Mouse (Mus musculus) layer of hippocampus, postnatal 14 days (tissue): Measurements from ENCODE around the gene Bcl7c. TPM values are rescaled to one million over a fixed set of nuclear protein-coding genes. Genes with fewer than 3 reads are reported as not detected.
"Not testable (repeated sequence)": the region's sequence is repeated elsewhere in the genome, so short reads cannot be mapped to it uniquely, and the experiment has no call there.

ENCODE experiments used
- DNase-seq, 2 experiments: peaks; one replicate each; pipeline ENCODE4 v3.0.0; 2021 to 2022; ENCODE audit warnings: low spot score in 2 of 2, mixed read lengths in 1 of 2
- total RNA-seq, 2 experiments: library from RNA; stranded (reverse); gene quantifications; 2 replicates each; pipeline ENCODE4 v1.2.3; 2021

Gene Bcl7c
- total RNA-seq, 2 experiments from 2014 or later, result 30.3 to 38.0 TPM

DNA sequence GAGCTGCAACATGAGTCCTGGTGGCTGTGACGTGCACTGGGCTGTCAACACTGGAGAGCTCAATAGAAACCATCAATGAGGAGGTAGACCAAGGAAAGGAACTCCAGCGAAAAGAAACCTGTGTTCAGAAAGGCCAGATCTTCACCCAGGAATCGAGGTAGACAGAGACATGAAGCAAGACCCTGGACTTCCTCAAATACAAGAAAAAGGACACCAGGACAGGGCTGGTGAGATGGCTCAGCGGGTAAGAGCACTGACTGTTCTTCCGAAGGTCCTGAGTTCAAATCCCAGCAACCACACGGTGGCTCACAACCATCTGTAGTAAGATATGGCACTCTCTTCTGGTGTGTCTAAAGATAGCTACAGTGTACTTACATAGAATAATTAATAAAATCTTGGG lies 9.6 kb upstream of the Bcl7c start:
- DNase-seq, result no peak

DNA sequence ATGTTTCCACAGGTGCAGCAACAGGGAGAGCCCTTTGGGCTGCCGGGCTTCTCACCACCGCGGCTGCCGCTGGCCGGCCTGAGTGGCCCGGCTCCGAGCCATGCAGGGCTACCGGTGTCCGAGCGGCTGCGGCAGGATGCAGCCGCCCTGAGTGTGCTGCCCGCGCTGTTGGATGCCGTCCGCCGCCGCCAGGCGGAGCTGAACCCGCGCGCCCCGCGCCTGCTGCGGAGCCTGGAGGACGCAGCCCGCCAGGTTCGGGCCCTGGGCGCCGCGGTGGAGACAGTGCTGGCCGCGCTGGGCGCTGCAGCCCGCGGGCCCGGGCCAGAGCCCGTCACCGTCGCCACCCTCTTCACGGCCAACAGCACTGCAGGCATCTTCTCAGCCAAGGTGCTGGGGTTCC lies 8.3 kb upstream of the Bcl7c start:
- DNase-seq, result peak in 1 of 2 experiments; percentile 46

DNA sequence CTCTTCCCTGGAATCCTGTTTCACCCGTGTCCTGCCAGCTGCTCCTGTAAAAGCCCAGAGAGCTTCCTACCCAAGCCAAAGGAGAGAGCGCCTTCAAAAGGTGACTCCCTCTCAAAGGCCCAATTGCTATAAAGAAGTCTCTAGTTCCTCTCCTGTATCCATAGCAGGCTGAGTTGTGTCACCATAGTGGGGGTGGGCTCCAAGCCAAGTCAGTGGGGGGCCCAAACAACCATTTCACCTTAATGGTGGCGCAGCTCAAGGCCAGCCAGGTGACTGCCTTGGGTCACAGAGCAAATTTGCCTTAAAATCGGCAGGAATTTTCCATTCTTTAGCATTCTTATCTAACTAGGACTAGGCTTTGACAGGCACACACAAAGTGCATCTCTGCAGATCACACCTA lies 6.1 kb upstream of the Bcl7c start:
- DNase-seq, result no peak

DNA sequence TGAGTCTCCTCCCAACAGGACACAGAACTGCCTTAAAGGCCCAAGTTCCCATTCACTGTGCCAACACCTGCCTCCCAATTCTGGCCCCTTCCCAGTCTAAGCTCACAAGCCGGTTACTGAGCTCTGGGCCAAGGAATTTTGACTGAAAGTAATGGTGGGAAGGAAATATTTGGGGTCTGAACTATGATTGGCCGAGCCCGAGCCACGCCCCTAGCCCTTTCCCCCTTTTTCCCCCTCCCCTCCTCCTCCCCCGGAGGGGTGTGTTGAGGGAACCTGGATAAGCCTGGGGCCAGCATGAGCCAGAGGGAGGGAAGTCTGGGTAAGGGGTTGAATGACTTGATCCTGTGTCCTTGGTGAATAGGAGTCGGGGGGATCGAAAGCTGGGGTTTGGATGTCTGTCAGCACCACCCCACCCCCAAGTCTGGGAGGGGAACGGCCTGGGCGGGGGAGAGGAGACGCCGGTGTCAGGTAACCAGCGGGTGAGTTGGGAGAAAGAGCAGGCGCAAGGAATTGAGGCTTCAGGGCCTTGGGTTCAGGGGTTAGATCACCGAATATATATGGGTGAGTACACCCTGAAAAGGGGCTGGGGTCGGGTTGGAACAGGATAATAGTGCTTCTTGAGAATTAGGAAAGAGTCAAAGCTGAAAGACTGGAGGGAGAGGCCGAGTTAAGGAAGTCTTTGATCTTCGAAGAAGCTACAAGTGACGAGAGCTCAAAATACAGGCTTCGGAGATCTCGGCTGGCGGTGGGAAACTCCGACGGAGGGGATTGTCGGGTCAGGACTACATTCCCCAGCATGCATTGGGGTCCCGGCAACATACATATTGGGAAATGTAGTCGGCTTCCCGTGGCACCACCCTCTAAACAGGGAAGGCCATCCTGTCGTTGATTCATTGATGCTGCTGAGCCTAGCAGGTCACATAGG lies 4.0 kb upstream of the Bcl7c start, which contains the start of gene Ctf1:
Gene Ctf1, plus strand, starts transcription at position 276 of the 925 bp plus-strand sequence.
- peak; percentile 67 to 81 for DNase-seq

DNA sequence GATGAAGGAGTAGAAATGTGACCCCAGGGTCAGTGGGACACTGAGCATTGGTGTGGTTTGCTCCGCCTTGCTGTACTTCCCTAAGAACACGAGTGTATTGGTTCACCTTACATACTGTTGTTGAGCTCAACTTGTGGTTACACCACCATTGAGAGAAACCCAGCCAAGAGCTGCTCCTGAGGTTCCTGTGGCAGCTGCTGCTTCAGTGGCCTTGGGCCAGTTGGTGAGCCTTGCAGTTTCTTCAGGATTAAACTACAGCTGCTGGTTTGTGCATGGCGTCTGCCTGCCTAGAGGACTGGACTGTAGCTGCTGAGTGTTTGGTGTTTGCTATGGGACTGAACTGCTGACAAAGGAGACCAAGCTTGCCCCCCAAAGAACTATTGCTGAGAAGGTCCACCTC lies 2.7 kb upstream of the Bcl7c start:
- no peak for DNase-seq

DNA sequence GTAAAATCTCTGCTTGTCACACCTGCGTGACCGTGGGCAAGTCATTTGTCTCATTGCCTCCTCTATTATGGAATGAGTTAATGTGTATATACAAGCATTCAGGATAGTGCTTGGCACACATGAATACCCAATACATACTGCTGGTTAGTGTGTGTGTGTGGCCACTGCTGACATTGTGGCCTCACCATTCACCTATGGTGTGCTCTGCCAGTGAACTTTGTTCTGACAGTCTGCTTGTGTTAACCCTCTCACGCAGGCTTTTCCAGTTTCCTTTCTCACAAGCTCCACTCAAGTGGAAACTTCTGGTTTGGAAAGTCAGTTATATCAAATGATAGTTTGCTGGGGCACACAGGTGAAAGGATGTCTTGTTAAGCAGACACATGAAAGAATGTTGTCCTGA lies 2.3 kb upstream of the Bcl7c start:
- no peak for DNase-seq

DNA sequence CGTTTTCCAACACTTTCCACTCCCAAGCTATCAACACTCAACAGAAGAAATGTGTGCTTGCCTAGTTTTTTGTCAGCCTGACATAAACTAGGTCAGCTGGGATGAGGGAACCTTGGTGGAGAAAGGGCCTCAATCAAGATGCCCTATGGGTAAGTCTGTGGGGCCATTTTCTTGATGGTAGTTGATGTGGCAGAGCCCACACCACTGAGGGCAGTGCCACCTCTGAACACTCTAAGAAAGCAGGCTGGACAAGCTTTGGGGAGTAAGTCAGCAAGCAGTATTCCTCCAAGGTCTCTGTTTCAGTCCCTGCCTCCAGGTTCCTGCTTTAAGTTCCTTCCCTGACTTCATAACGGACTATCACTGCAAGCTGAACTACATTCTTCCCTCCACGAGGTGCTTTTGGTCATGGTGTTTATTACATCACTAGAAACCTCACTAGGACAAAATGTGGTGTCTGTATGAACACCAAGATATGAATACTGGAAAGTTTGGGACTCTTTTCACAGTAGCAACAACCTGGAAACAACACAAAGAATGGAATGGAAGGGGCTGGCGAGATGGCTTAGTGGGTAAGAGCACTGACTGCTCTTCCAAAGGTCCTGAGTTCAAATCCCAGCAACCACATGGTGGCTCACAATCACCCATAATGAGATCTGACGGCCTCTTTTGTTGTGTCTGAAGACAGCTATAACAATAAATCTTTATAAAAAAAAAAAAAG lies 687 bp upstream of the Bcl7c start:
- no peak for DNase-seq

DNA sequence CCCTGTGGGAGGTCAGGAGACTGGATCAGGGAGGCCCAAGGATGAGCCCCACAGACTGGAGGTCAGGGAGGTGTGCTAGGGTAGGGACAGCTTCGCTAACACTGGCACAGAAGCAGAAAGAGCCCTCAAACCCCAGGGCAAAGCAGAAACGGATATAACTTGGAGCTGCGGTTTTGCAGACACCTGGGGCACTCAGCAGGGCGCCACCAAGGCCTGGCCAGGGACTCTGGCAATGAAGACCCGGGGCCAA lies 851 bp downstream of the Bcl7c start:
- no peak for DNase-seq

DNA sequence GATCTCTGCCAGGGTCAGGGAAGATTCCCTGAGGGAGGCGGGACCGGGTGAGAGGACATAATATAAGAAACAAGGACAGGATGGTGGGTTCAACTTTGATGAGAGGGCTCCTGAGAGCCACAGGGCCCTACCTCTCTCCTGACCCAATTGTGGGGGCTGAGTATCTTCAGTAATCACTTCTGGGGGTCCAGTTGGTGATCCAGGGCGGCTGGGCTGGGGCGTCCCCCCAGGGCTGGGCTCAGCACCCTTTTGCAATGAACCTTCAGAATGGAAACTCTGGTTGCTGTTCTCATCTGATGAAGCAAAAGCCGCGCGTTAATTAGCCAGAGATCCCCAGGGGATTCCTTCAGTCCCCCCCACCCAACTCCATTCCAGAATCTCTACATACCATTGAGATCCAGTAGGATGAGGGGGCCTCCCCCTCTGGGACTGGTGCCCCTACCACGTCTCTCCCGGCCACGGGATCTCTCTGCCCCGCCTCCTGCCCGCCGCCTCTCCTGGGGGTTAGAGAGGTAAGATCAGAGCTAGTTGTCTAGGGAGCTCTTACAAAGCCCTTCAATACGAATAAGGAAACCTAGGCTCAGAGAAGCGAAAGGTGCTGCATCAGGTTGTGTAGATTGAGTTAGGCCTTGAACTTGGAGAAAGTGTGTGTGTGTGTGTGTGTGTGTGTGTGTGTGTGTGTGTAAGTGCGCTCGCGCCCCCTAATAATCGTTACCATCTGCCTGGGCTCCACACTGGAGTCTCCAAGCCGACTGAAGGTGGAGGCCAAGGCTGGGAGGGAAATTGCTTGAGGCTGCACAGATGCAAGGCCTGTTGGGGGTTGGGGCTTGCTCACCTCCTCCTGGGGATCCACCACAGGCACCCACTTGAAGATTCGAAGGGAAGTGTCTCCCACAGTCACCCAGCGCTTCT lies 1.4 kb downstream of the Bcl7c start:
- DNase-seq, result no peak

DNA sequence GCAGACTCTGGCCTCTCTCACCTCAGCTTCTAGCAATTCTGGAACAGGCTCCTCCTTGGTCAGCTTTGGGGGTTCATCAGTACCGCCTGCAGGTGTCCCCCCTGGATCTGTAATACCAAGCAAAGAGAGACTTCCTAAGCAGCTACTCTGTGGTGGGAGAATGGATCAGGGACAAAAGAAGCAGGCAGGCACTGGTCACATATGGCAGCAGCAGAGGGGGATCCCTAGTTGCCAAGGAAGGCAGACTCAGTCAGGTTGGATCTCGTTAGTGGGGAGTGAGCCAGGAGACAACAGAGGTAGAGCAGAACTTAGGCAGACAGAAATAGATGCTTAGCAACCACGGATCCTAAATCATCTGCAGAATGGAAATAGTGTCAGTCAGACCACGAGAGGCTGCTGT lies 3.0 kb downstream of the Bcl7c start:
- DNase-seq, result no peak

DNA sequence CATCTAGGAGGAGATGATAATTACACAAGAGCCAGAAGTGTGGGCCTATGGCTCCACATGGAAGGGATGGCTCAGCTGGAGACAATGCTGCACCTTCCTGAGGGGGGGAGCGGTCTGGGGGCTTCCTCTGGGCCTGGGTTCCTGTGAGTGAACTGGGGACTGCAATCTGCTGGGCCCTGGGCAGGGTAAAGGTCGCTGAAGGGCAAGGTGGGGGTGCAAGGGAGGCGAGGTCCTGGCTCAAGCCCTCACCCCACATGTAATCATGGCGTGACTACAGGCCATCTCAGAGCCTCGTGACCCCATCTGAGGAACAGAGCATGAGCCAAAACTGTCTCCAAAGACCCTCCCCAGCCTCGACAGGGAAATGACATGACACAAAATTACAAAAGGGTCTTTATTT lies 4.1 kb downstream of the Bcl7c start:
- DNase-seq, result no peak

DNA sequence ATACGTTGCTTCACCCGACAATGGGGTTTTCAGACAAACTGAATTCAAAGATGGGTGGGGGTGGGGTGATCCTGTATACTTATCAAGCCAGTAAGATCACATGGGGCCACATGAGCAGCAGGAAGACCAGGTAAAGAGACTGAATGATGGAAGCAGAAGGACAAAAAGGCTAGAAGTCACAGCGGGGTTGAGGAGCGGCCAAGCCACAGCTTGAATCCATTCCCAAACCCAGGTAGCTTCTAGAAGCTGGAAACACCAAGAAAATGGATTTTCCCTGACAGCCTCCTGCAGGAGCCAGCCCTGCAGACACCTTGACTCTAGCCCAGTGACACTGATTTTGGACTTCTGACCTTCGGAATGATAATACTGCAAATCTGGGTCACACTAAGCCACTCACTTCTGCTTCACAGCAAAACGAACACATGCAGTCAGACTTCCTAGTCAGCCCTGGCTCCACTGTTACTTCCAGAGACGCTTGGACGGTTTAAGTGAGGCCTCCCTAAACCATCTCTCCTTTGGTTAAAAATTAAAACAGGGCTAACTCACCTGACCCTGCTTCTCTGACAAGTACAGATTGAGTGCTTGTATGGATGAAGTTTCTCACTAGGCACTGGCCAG lies 5.1 kb downstream of the Bcl7c start:
- DNase-seq, result no peak

DNA sequence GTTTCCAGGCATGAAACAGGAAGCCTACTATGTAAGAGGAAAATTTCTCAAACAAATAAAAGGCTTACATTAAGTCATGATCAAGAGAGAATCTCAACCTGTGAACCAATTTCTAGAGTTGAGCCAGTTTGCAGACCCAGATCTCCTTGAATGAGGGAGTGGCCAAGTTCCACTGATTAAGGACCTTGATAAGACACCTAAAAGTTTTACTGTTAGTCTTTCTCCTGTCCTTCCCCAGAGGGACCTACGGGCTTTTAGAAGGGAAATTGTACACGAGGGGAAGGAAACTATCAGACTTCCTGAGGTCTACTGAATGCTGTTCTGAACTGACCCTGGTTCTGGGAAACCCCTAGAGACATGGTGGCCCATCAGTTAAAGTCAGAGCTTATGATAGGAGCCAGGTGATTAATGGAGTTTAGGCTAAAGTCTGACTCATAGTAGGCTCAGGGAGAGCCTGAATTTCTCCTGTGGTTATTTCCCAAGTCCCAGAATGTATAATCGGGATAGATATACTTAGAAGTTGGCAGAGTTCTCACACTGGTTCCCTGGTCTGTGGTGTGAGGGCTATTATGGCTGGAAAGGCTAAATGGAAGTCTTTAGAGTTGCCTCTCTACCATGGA lies 7.9 kb downstream of the Bcl7c start:
- no peak for DNase-seq

DNA sequence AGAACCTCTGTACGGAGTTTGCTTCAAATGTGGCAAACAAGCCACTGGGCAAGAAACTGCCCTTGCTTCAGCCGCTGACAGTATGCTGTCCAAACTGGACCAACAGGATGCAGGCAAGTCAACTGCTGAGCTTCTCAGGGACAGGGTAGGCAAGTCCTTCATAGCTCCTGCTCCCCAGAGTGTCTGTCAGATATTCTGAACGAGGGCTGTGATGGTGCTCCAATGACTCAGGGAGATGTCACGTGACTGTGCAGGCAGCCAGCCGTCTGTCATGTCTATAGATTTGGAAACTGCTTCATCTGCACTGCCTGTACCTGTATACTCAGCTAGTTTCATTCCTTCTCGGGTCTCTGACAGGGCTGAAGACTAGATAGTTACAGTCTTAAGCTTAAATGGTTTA lies 9.7 kb downstream of the Bcl7c start:
- DNase-seq, result no peak

DNA sequence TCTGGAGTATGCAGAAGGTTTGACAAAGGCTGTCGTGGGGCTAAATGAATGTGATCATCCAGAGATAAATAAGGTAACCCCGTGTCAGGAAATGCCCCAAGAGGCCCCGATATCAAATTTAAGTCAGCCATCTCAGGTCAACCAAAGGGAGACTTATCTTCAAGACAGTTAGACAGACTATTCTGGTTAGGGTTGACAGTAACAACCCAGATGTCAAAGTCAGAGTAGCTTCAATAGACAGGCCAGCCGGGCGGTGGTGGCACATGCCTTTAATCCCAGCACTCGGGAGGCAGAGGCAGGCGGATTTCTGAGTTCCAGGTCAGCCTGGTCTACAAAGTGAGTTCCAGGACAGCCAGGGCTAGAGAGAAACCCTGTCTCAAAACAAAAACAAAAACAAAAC lies 15.0 kb downstream of the Bcl7c start:
- not testable (repeated sequence) for DNase-seq

DNA sequence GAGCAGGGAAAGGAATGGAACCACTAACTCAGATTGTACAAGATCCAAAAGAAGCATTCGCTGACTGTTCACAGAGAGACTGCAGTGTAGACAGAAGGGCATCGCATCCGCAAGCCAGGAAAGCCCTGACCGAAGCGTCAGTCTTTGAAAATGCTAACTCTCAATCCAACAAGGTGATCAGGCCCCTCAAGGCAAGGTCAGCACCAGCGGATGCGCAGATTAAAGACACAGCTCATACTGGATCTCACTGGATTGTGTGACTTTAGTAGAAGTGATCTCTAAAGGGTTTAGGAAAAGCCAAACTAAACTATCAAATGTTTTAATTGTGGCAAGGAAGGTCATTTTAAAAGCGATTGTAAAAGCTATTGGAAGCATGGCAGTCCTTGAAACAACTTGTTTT lies 15.4 kb downstream of the Bcl7c start:
- no peak for DNase-seq

DNA sequence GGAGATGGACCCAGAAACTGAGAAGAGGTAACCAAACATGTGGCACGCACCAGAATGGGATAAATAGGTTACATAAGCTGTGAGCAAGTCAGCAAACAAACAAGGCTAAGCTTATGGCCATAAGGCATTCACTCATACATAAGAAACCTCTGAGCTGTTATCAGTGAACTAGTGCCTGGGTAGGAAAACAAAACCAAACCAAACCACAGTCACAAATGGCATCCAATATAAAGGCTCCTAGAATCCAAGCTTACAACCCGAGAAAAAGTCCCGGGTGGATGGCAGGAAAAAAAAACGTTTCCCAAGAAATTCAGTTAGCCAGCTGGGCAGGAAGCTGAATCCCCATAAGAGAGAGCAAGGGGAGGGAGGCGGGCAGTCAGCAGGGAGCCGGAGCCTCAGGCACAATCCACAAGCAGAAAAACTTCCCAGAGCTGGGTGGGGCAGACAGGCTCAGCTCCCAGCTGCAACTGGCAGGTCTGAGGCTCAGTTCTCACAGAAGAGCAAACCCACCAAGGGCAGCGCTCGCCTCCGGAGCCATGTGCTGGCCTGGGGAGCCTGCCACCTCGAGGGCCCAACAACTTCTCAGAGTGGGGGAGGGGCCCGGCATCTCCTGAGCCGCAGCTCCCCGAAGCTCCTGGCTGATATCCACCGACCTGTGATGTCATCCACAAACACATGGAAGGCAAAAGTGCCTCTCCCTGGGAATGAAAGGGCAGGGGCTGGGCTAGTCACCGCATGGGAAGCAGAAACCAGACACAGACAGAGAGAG lies 17.3 kb downstream of the Bcl7c start:
- peak in 1 of 2 experiments; percentile 31 for DNase-seq

DNA sequence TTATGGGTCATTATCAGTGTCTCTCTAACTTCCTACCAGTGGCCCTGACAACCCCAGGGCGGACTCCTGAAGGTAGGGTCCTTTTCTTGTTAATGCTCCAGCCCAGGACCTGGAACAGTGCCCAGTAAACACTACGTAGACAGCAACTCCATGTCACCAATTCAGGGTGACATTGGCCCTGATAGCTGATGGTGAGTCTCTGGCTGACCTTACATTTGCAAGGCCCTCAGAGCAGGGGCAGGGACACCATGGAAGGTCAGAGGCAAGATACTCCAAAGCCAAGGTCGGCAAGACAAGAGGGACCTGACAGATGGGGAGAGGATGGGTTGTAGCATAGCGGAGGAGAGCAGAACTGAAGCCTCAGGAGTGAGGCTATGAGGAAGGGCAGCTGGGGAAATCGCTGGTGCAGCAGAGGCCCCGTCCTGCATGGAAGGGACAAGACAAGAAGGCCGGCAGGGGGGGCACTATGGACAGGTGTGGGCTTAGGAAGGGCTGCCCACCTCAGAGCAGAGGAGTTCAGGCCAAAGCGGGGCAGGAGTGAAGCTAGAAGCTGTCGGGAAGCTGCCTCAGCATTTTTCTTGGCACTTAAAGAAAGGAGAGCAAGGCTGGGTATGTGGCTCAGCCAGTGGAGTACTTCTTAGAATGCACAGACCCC lies 19.0 kb downstream of the Bcl7c start:
- DNase-seq, result no peak

DNA sequence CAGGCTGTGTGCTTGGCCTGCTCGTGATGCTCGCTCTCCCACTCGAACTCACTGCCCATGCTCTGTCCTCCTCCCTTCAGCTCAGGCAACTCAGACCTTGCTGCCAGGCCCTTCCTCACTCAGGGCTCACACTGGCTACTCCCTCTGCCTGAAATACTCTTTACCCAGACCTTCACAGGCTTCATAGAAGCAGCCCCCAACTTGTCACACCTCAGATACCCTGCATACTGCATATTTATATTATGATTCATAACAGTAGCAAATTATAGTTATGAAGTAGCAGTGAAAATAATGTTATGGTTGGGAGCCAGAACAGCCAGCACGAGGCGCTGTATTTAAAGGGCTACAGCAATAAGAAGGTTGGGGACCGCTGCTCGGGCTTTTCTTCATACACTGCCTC lies 19.8 kb downstream of the Bcl7c start:
- no peak for DNase-seq
